Mouse (Mus musculus) intestine, embryonic 14.5 days (tissue): ENCODE measurements around the gene Ndrg4. TPM values are rescaled to one million over a fixed set of nuclear protein-coding genes. Genes with fewer than 3 reads are reported as not detected.
A peak's percentile ranks its signal among the peaks of the same experiment; 100 is the strongest.

Source experiments
- ATAC-seq: fragments of 200-750 bp; cut with Nextera tagmentation; replicated peaks from 2 replicates; pipeline ENCODE4 v1.8.0; 2017; ENCODE audit warnings: low read depth, moderate number of reproducible peaks, moderate TSS enrichment, moderate library complexity; ENCODE audit not compliant: low FRiP score, low TSS enrichment
- DNase-seq: peaks from one replicate; pipeline ENCODE4 v3.0.0-alpha.2; 2018; ENCODE audit warnings: low spot score
- H3K27ac ChIP-seq: fragments of 300-500 bp; sonication (generic); 2 replicates; pipeline ENCODE4 v1.5.1; 2014; ENCODE audit warnings: low read depth, mild to moderate bottlenecking, control low read depth
- H3K27me3 ChIP-seq: fragments of 300-500 bp; sonication (generic); replicated peaks from 2 replicates; pipeline ENCODE4 v1.6.1; 2014; ENCODE audit warnings: low read length, control low read depth; ENCODE audit not compliant: control insufficient read depth, insufficient read depth
- H3K36me3 ChIP-seq: fragments of 300-500 bp; sonication (generic); 2 replicates; pipeline ENCODE4 v1.6.1; 2014; ENCODE audit warnings: low read length, control low read depth; ENCODE audit not compliant: control insufficient read depth, insufficient read depth
- H3K4me1 ChIP-seq: fragments of 300-500 bp; sonication (generic); replicated peaks from 2 replicates; pipeline ENCODE4 v1.6.1; 2014; ENCODE audit warnings: low read length, control low read depth, mixed read lengths; ENCODE audit not compliant: control insufficient read depth, insufficient read depth
- H3K4me2 ChIP-seq: fragments of 300-500 bp; sonication (generic); 2 replicates; pipeline ENCODE4 v1.6.1; 2014; ENCODE audit warnings: low read length
- H3K4me3 ChIP-seq: fragments of 300-500 bp; sonication (generic); 2 replicates; pipeline ENCODE4 v1.5.1; 2014; ENCODE audit warnings: low read depth, low read length, control low read depth, mixed read lengths
- H3K9ac ChIP-seq: fragments of 300-500 bp; sonication (generic); 2 replicates; pipeline ENCODE4 v1.6.1; 2014; ENCODE audit warnings: mild to moderate bottlenecking, low read length
- H3K9me3 ChIP-seq: fragments of 300-500 bp; sonication (generic); 2 replicates; pipeline ENCODE4 v1.6.1; 2016; ENCODE audit warnings: low read length, control low read depth; ENCODE audit not compliant: control insufficient read depth
- WGBS: fragments of 180-500 bp; shearing (Covaris S2); extraction: QIAGEN DNeasy Blood & Tissue Kit; methylation state at CpG from one replicate; pipeline ENCODE4 v1.1.7; 2014; 5-methylcytosine and 5-hydroxymethylcytosine counted together
- polyA plus RNA-seq: library from polyadenylated mRNA; unstranded; fragments of >200 nt; fragmentation: Nextera tagmentation; extraction: Ambion mirVana; gene quantifications from 2 replicates; pipeline ENCODE4 v1.2.1, GENCODE M21; 2014

Gene Ndrg4
- polyA plus RNA-seq, 1 experiment from 2014 or later, result 21.3 TPM

GRCm38 (mm10) chr8:95694631-95695030 is 17.9 kb downstream of the Ndrg4 start:
- H3K4me2 ChIP-seq, result no peak overlapping the region
- no peak overlapping the region for H3K4me3 ChIP-seq
- WGBS, result 27% methylated on average over 6 of the region's 6 CpGs
- DNase-seq (no peak), ATAC-seq (no peak)
- no peaks in the 10 kb centered on the region for H3K4me1 ChIP-seq
- H3K36me3 ChIP-seq, result no peaks in the 10 kb centered on the region
- peaks cover 23% of the 10 kb centered on the region for H3K27me3 ChIP-seq
- no peak overlapping the region for H3K27ac ChIP-seq
- H3K9me3 ChIP-seq, result no peaks in the 10 kb centered on the region
- no peak overlapping the region for H3K9ac ChIP-seq

GRCm38 (mm10) chr8:95696661-95697060 is 19.9 kb downstream of the Ndrg4 start:
- Histone ChIP-seq H3K9ac (no peak overlapping the region), H3K9me3 (no peaks in the 10 kb centered on the region), H3K27ac (no peak overlapping the region), H3K36me3 (no peaks in the 10 kb centered on the region), H3K4me3 (no peak overlapping the region), H3K4me2 (0 out of 2 replicates have a peak overlapping the region, but pooled peaks have one; percentile 24), H3K4me1 (no peaks in the 10 kb centered on the region), H3K27me3 (peaks cover 21% of the 10 kb centered on the region)
- no peak for DNase-seq
- WGBS, result 58% methylated on average over 8 of the region's 8 CpGs
- no peak for ATAC-seq

- 2% methylated on average over 11 of the region's 11 CpGs for WGBS
- H3K9ac ChIP-seq, result no peak overlapping the region
- H3K27me3 ChIP-seq, result peaks cover 21% of the 10 kb centered on the region
- H3K36me3 ChIP-seq, result no peaks in the 10 kb centered on the region
- no peaks in the 10 kb centered on the region for H3K4me1 ChIP-seq
- ATAC-seq (peak; percentile 41; the same call in 1 of the 2 replicates), DNase-seq (peak; percentile 96)
- no peak overlapping the region for H3K27ac ChIP-seq
- no peaks in the 10 kb centered on the region for H3K9me3 ChIP-seq
- H3K4me3 ChIP-seq, result no peak overlapping the region
- H3K4me2 ChIP-seq, result peak overlapping the region; percentile 24; the same call in 1 of the 2 replicates
Observed at GRCm38 (mm10) chr8:95697128-95697527, 20.3 kb downstream of the Ndrg4 start.

GRCm38 (mm10) chr8:95698179-95698578 is 21.4 kb downstream of the Ndrg4 start:
- Histone ChIP-seq H3K4me2 (no peak overlapping the region), H3K4me3 (no peak overlapping the region), H3K27me3 (peaks cover 18% of the 10 kb centered on the region), H3K9me3 (no peaks in the 10 kb centered on the region), H3K9ac (no peak overlapping the region), H3K36me3 (no peaks in the 10 kb centered on the region), H3K4me1 (no peaks in the 10 kb centered on the region), H3K27ac (no peak overlapping the region)
- WGBS, result 40% methylated on average over 6 of the region's 6 CpGs
- ATAC-seq (no peak), DNase-seq (no peak)

GRCm38 (mm10) chr8:95700282-95700681 is 23.5 kb downstream of the Ndrg4 start:
- Histone ChIP-seq H3K4me1 (peaks cover 8% of the 10 kb centered on the region), H3K36me3 (no peaks in the 10 kb centered on the region), H3K27me3 (peaks cover 5% of the 10 kb centered on the region; the same call in 1 of the 2 replicates), H3K9me3 (no peaks in the 10 kb centered on the region), H3K4me2 (no peak overlapping the region), H3K9ac (no peak overlapping the region), H3K4me3 (no peak overlapping the region), H3K27ac (no peak overlapping the region)
- no peak for ATAC-seq
- no peak for DNase-seq
- WGBS, result 63% methylated on average over 9 of the region's 9 CpGs

- 74% methylated on average over 4 of the region's 4 CpGs for WGBS
- Histone ChIP-seq H3K9ac (no peak overlapping the region), H3K36me3 (no peaks in the 10 kb centered on the region), H3K27ac (no peak overlapping the region), H3K27me3 (peaks cover 5% of the 10 kb centered on the region; the same call in 1 of the 2 replicates), H3K9me3 (no peaks in the 10 kb centered on the region), H3K4me2 (no peak overlapping the region), H3K4me1 (peaks cover 8% of the 10 kb centered on the region), H3K4me3 (no peak overlapping the region)
- no peak for ATAC-seq
- no peak for DNase-seq
Observed at GRCm38 (mm10) chr8:95701809-95702208, 25.0 kb downstream of the Ndrg4 start.

- Histone ChIP-seq H3K27me3 (no peaks in the 10 kb centered on the region; the same call in 1 of the 2 replicates), H3K4me1 (peaks cover 8% of the 10 kb centered on the region), H3K27ac (no peak overlapping the region), H3K9me3 (no peaks in the 10 kb centered on the region), H3K36me3 (no peaks in the 10 kb centered on the region), H3K4me2 (peak overlapping the region; percentile 86), H3K9ac (peak overlapping the region; percentile 44), H3K4me3 (peak overlapping the region; percentile 53)
- peak; percentile 84 for DNase-seq
- WGBS, result 3% methylated on average over 34 of the region's 34 CpGs
- peak; percentile 91 for ATAC-seq
Observed at GRCm38 (mm10) chr8:95702480-95703446, 26.0 kb downstream of the Ndrg4 start.

- H3K9me3 ChIP-seq, result no peaks in the 10 kb centered on the region
- no peaks in the 10 kb centered on the region for H3K36me3 ChIP-seq
- ATAC-seq (peak; percentile 33), DNase-seq (peak; percentile 80)
- WGBS, result 2% methylated on average over 15 of the region's 15 CpGs
- H3K27me3 ChIP-seq, result no peaks in the 10 kb centered on the region; the same call in 1 of the 2 replicates
- peak overlapping the region; percentile 53 for H3K4me3 ChIP-seq
- H3K9ac ChIP-seq, result peak overlapping the region; percentile 44
- H3K4me1 ChIP-seq, result peaks cover 8% of the 10 kb centered on the region
- H3K27ac ChIP-seq, result no peak overlapping the region
- peak overlapping the region; percentile 86 for H3K4me2 ChIP-seq
Observed at GRCm38 (mm10) chr8:95703461-95704260, 26.9 kb downstream of the Ndrg4 start.
